Mouse (Mus musculus) G1E (cell line): ENCODE measurements around the gene Tnfsf9. TPM values are rescaled to one million over a fixed set of nuclear protein-coding genes. Genes with fewer than 3 reads are reported as not detected.

Source experiments
- ATAC-seq: 2 replicates; pipeline ENCODE4 v1.8.0; 2016; ENCODE audit warnings: mild to moderate bottlenecking; ENCODE audit not compliant: insufficient number of reproducible peaks, poor library complexity, low FRiP score, severe bottlenecking; ENCODE audit errors: extremely low read depth
- DNase-seq: peaks from one replicate; pipeline ENCODE4 v3.0.0; 2012; ENCODE audit warnings: low spot score
- H3K27me3 ChIP-seq: 2 replicates; pipeline ENCODE4 v1.6.1; 2012; ENCODE audit warnings: mild to moderate bottlenecking, low read length, inconsistent platforms; ENCODE audit not compliant: insufficient read depth
- H3K36me3 ChIP-seq: replicated peaks from 2 replicates; pipeline ENCODE3; 2012; ENCODE audit warnings: mild to moderate bottlenecking, inconsistent platforms
- H3K4me1 ChIP-seq: 2 replicates; pipeline ENCODE4 v1.6.1; 2012; ENCODE audit warnings: low read depth, low read length, inconsistent platforms, mixed read lengths; ENCODE audit not compliant: insufficient read depth
- H3K4me3 ChIP-seq: 2 replicates; pipeline ENCODE4 v1.5.1; 2012; ENCODE audit warnings: low read depth, mild to moderate bottlenecking, inconsistent platforms, low read length, moderate library complexity, mixed read lengths
- H3K9me3 ChIP-seq: replicated peaks from 2 replicates; pipeline ENCODE4 v1.6.1; 2012; ENCODE audit warnings: inconsistent platforms
- CTCF ChIP-seq: IDR thresholded peaks from 2 replicates; pipeline ENCODE4 v1.5.1; 2012; ENCODE audit warnings: low read depth, low read length, inconsistent platforms, mixed read lengths
- GATA1 ChIP-seq: IDR thresholded peaks from 2 replicates; pipeline ENCODE4 v1.6.1; 2012; ENCODE audit warnings: borderline replicate concordance, low read length, inconsistent platforms, mixed read lengths
- GATA2 ChIP-seq: IDR thresholded peaks from 2 replicates; pipeline ENCODE4 v1.6.1; 2012; ENCODE audit warnings: low read depth, low read length, inconsistent platforms, borderline replicate concordance
- POLR2AphosphoS5 ChIP-seq: IDR thresholded peaks from 2 replicates; pipeline ENCODE4 v1.6.1; 2012; ENCODE audit warnings: low read depth, low read length, inconsistent platforms; ENCODE audit not compliant: insufficient replicate concordance
- TAL1 ChIP-seq: conservative IDR thresholded peaks from 2 replicates; pipeline ENCODE4 v1.6.1; 2012; ENCODE audit warnings: low read depth, low read length, inconsistent platforms, mixed read lengths
- polyA plus RNA-seq: library from polyadenylated mRNA; stranded (reverse); fragments of >175 nt; gene quantifications from 2 replicates; pipeline ENCODE4 v1.2.3, GENCODE M21; 2012
- total RNA-seq, 2 experiments: library from RNA; stranded (forward) in 1 of 2; stranded (reverse) in 1 of 2; fragments of 200-1000 nt in 1 of 2; fragments of >200 nt in 1 of 2; fragmentation: Nextera tagmentation in 1 of 2; gene quantifications; 2 replicates each; pipeline ENCODE4 v1.2.3; 2014 to 2017

The Tnfsf9 gene
- total and polyA plus RNA-seq, 3 experiments = 4.4 to 10.4 (median 9.2) TPM

DNA sequence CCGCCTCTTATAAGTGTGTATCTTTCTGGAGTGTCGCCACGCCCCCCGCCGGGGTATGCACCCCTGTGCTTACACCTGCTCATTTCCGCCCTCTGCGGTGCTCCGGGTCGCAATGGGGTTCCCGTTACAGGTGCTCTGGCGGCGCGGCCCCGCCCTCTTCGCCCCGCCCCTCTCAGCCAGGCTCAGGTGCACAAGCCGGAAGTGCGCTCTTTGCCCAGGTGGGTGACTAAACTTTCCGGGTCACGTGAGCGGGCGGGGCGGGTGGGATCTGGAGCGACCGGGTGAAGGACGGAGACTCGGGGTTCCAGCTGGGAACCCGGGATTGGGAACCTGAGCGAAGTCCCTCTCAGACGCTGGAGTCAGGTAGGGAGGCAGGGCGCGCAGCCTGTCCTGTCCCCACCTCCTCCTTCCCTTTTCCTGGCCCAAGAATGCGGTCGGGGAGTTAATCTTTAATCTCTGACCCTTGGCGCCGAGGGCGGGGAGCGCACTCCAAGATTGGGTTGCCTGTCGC is 43.1 kb upstream of the Tnfsf9 start:
- Histone ChIP-seq H3K9me3 (no peaks in the 10 kb centered on the region), H3K4me3 (peak overlapping the region; percentile 65; the same call in 1 of the 2 replicates), H3K27me3 (peaks cover 71% of the 10 kb centered on the region), H3K36me3 (peaks cover 5% of the 10 kb centered on the region), H3K4me1 (peaks cover 58% of the 10 kb centered on the region)
- TF ChIP-seq TAL1 (no peak), GATA2 (no peak), POLR2AphosphoS5 (no peak), CTCF (no peak), GATA1 (no peak)
- DNase-seq (no peak), ATAC-seq (no peak)

DNA sequence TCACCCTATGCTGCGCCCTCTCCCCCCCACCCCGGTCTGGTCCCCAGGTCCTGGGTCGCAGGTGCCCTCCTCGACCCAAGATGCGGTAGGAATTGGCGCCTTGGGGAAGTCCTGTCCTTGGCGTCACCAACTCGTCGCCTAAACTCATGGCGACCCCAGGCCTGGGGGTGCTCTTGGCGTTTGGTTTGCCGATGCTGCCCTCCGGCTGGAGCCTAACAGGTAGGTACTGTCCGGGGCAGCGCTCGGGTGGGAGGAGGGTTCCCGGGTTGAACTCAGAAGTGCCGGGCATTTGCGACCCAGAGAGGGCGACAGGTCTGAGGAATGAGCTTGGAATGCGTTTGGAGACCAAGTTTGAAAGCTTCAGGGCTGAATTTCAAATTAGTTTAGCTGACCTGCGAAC is 42.6 kb upstream of the Tnfsf9 start:
- no peaks in the 10 kb centered on the region for H3K9me3 ChIP-seq
- peaks cover 60% of the 10 kb centered on the region for H3K4me1 ChIP-seq
- H3K36me3 ChIP-seq = peaks cover 8% of the 10 kb centered on the region
- H3K4me3 ChIP-seq = peak overlapping the region; percentile 65; the same call in 1 of the 2 replicates
- DNase-seq = no peak
- no peak for ATAC-seq
- TF ChIP-seq TAL1 (no peak), CTCF (no peak), GATA2 (no peak), GATA1 (no peak), POLR2AphosphoS5 (no peak)
- H3K27me3 ChIP-seq = peaks cover 72% of the 10 kb centered on the region

DNA sequence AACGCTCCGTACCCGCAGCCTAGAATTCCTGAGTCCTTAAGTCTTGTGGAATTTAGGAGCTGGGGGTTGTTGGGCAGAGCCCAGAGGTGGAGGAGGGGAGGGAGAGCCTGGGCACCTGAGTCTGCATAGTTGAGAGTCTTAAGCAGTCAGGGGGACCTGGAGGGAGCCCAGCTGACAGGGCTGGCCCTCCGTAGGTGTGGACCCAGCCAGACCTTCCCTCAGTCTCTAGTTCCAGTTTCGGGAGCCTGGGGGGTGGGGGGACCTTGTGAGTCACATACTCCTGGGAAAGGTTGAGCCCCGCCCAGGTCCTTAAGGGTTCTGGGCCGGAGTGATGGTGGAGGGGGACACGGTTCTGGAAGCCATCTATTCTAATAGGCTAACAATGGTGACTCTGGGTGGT is 42.1 kb upstream of the Tnfsf9 start:
- H3K9me3 ChIP-seq = no peaks in the 10 kb centered on the region
- ATAC-seq = no peak
- H3K4me1 ChIP-seq = peaks cover 59% of the 10 kb centered on the region
- peaks cover 8% of the 10 kb centered on the region for H3K36me3 ChIP-seq
- H3K4me3 ChIP-seq = no peak overlapping the region
- no peak for TF ChIP-seq TAL1
- TF ChIP-seq GATA2 = no peak
- no peak for TF ChIP-seq CTCF
- no peak for TF ChIP-seq GATA1
- no peak for TF ChIP-seq POLR2AphosphoS5
- DNase-seq = no peak
- H3K27me3 ChIP-seq = peaks cover 70% of the 10 kb centered on the region

DNA sequence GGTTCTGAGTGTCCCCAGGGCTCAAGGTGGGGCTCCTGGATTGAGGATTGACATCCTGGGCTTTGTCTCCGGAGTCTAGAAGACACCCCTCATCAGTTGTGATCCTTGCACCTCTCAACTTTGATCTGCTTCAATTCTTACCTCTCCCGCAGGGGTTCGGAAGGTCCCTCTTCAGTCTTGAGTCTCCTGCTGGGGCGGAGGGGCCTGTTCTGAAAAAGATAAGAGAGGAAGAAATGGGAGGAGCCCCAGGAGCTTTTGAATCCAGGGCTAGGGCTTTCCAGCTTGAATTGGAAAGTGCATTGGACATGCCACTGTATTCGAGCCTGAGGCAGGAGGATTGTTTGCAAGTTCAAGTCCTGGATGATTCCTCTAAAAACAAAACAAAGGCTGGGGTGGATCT is 38.2 kb upstream of the Tnfsf9 start:
- Histone ChIP-seq H3K4me3 (no peak overlapping the region), H3K9me3 (no peaks in the 10 kb centered on the region), H3K27me3 (peaks cover 47% of the 10 kb centered on the region), H3K36me3 (peaks cover 24% of the 10 kb centered on the region), H3K4me1 (peaks cover 27% of the 10 kb centered on the region)
- TF ChIP-seq GATA2 = no peak
- ATAC-seq (no peak), DNase-seq (no peak)

DNA sequence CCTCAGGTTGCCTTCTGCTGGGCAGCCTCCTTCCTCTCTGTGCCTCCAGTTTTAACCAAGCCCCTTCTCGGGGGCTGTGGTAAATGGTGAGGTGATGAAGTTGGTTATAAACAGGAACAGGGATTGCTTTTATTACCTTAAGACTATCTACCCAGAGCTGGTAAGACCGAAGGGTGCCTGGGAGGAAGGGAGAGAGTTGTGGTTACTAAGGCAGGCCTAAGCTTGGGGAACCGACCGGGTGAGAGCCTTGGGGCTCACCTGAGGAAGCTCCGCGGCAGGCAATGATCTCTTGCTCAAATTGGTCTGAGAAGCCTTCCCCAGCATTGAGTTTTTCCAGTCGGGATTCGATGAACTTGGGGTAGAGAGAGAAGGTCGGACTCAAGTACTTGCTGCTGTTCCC is 34.9 kb upstream of the Tnfsf9 start:
- Histone ChIP-seq H3K36me3 (peaks cover 44% of the 10 kb centered on the region), H3K9me3 (no peaks in the 10 kb centered on the region), H3K4me1 (peaks cover 20% of the 10 kb centered on the region)

DNA sequence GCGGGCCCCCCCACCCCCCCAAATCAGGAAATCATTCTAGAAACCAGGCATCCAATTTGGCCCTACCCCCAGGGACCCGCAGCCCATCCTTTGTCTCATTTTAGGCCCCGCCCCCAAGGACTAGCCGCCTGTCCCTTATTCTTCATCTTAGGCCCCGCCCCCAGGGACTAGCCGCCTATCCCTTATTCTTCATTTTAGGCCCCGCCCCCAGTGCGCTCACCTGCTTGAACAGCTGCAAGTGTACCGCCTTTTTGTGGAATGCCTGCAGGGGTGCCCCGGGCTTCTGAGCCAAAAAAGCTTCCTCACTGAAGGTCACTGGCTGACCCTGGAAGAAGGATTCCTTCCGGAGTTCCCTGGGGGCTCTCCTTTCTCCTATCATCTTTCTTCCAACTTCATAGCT is 34.4 kb upstream of the Tnfsf9 start:
- H3K4me3 ChIP-seq = no peak overlapping the region
- peaks cover 16% of the 10 kb centered on the region for H3K4me1 ChIP-seq
- peaks cover 45% of the 10 kb centered on the region for H3K36me3 ChIP-seq
- no peak for TF ChIP-seq TAL1
- TF ChIP-seq POLR2AphosphoS5 = no peak
- no peak for TF ChIP-seq CTCF
- TF ChIP-seq GATA2 = no peak
- no peak for TF ChIP-seq GATA1
- DNase-seq = no peak
- no peak for ATAC-seq
- no peaks in the 10 kb centered on the region for H3K9me3 ChIP-seq
- H3K27me3 ChIP-seq = peaks cover 15% of the 10 kb centered on the region

More for the DNA sequence above, 34.9 kb upstream of the Tnfsf9 start:
- no peak overlapping the region for H3K4me3 ChIP-seq
- no peak for ATAC-seq
- DNase-seq = no peak
- H3K27me3 ChIP-seq = peaks cover 18% of the 10 kb centered on the region
- TF ChIP-seq GATA2 = no peak
- TF ChIP-seq POLR2AphosphoS5 = no peak
- TF ChIP-seq CTCF = no peak
- no peak for TF ChIP-seq GATA1
- no peak for TF ChIP-seq TAL1

DNA sequence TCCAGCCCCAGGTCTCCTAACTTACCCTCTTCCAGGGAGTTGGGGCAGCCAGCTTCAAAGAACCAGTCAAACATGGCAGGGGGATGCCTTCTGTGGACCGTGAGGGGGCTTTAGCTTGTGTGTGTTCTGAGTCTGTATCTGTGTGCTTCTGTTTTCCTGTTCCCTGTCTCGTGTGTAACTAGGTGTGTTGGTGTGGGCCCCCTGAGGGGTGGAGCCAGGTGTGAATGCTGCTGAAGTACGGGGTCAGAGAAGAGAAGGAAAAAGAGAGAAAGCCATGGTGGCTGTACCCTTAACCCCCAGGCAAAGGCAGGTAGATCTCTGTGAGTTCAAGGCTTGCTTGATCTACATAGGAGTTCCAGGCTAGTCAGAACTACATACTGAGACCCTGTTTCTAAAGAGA is 28.2 kb upstream of the Tnfsf9 start:
- DNase-seq (no peak), ATAC-seq (no peak)
- TF ChIP-seq GATA1 = no peak
- no peak for TF ChIP-seq TAL1
- no peak for TF ChIP-seq CTCF
- no peak for TF ChIP-seq POLR2AphosphoS5
- no peak for TF ChIP-seq GATA2
- H3K36me3 ChIP-seq = peaks cover 40% of the 10 kb centered on the region
- H3K4me3 ChIP-seq = no peak overlapping the region; the same call in 1 of the 2 replicates
- H3K27me3 ChIP-seq = peaks cover 21% of the 10 kb centered on the region; the same call in 1 of the 2 replicates
- no peaks in the 10 kb centered on the region for H3K9me3 ChIP-seq
- H3K4me1 ChIP-seq = peaks cover 53% of the 10 kb centered on the region
